ENCODE assay signal across 25 mouse cellular contexts in the genomic region with DNA sequence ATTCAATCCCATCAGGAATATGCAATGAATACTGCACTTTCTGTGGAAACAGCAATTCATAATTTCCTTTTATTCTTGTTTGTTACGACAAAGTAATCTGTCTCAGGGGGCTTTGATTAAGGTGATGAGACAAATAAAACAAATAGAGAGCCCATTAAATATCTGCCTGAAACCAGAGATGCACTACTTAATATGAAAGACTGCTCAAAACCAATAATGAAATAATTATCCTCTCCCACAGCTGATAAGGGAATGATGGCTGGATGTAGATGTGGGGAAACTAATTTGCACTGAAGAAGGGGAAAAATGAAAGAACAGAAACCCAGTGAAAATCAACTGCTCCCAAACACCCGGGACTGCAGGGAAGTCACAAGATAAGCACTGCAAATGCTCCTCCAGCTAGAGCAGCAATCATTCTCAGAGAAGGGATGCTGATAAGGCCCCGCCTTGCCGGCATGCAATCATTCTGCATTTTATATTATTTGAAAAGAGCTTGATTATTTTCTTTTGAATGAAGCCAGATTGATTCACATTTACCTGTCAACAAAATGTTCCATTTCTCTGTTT.
DNase-seq lines count a peak whose midpoint lies in the region; ATAC-seq and TF ChIP-seq lines count a peak whose summit lies in the region.
"Had no signal": no experiment of that assay in that cellular context is flagged by ENCODE, and none has a peak within 500 bp of the region (broad histone marks: within the 10 kb centered on the region; RNA-seq: fewer than 3 reads in every experiment).

No protein-coding gene starts in this region.

- no peak overlapping the region for H3K4me3 ChIP-seq in hindbrain, embryonic 12.5 days
- H3K4me3 ChIP-seq in hindbrain, embryonic 10.5 days: no peak overlapping the region
- H3K4me3 ChIP-seq in midbrain, embryonic 15.5 days: no peak overlapping the region
- no peak overlapping the region for H3K4me3 ChIP-seq in midbrain, postnatal 0 days (ENCODE audit: low read depth, low read length)
- H3K4me3 ChIP-seq in forebrain, postnatal 0 days (ENCODE audit: low read depth, low read length): no peak overlapping the region
- H3K4me3 ChIP-seq: embryonic facial prominence, embryonic 10.5 days; embryonic facial prominence, embryonic 15.5 days; gastrocnemius, adult 2 months; heart, adult 2 months; heart, embryonic 12.5 days had no signal

- no peaks in the 10 kb centered on the region for H3K9me3 ChIP-seq in hindbrain, embryonic 12.5 days (replicated peaks)
- no peaks in the 10 kb centered on the region for H3K9me3 ChIP-seq in hindbrain, embryonic 10.5 days
- no peaks in the 10 kb centered on the region for H3K9me3 ChIP-seq in midbrain, embryonic 15.5 days
- no peaks in the 10 kb centered on the region for H3K9me3 ChIP-seq in midbrain, postnatal 0 days (ENCODE audit: low read length)
- H3K9me3 ChIP-seq in forebrain, postnatal 0 days (ENCODE audit: low read length): no peaks in the 10 kb centered on the region
- H3K9me3 ChIP-seq: embryonic facial prominence, embryonic 10.5 days; embryonic facial prominence, embryonic 15.5 days; heart, embryonic 12.5 days had no signal

- TF ChIP-seq CTCF in midbrain, postnatal 0 days (IDR thresholded peaks at IDR 0.05): no peak
- no peak for TF ChIP-seq CTCF in forebrain, postnatal 0 days (IDR thresholded peaks at IDR 0.05; ENCODE audit: low read depth)

- no peak overlapping the region for H3K4me2 ChIP-seq in hindbrain, embryonic 12.5 days (replicated peaks)
- no peak overlapping the region for H3K4me2 ChIP-seq in midbrain, embryonic 15.5 days
- no peak overlapping the region for H3K4me2 ChIP-seq in midbrain, postnatal 0 days (ENCODE audit: low read depth, low read length, poor library complexity, severe bottlenecking)
- H3K4me2 ChIP-seq in forebrain, postnatal 0 days (ENCODE audit: low read depth): no peak overlapping the region
- H3K4me2 ChIP-seq: embryonic facial prominence, embryonic 15.5 days; heart, embryonic 12.5 days had no signal

- DNase-seq in hindbrain, embryonic 10.5 days (ENCODE audit: low spot score): no peak
- no peak for DNase-seq in midbrain, postnatal 0 days (ENCODE audit: low spot score)
- DNase-seq in forebrain, postnatal 0 days: peak; percentile 7
- no peak for DNase-seq in gastrocnemius, postnatal 36 days
- no peak for DNase-seq in kidney, postnatal 14 days
- DNase-seq: adrenal gland, postnatal 25 days; cerebellum, adult 2 months; cerebellum, postnatal 25 days; gastrocnemius, adult 2 months; heart, adult 2 months; heart, postnatal 4 days; kidney, postnatal 25 days; liver; lung, adult 2 months; lung, postnatal 10 days; thymus, postnatal 4 days had no signal

- WGBS in hindbrain, embryonic 12.5 days: 75% methylated on average over 4 of the region's 4 CpGs
- WGBS in hindbrain, embryonic 10.5 days: 86% methylated on average over 4 of the region's 4 CpGs
- WGBS in midbrain, embryonic 15.5 days: 51% methylated on average over 4 of the region's 4 CpGs
- WGBS in midbrain, postnatal 0 days: 56% methylated on average over 4 of the region's 4 CpGs
- 64% methylated on average over 4 of the region's 4 CpGs for WGBS in forebrain, postnatal 0 days

- no peaks in the 10 kb centered on the region for H3K4me1 ChIP-seq in hindbrain, embryonic 12.5 days
- H3K4me1 ChIP-seq in hindbrain, embryonic 10.5 days (replicated peaks): no peaks in the 10 kb centered on the region
- 0 out of 2 replicates have a peak, but pooled peaks cover 4% of the 10 kb centered on the region for H3K4me1 ChIP-seq in midbrain, embryonic 15.5 days
- no peaks in the 10 kb centered on the region for H3K4me1 ChIP-seq in midbrain, postnatal 0 days (ENCODE audit: insufficient read depth, low read length)
- H3K4me1 ChIP-seq in forebrain, postnatal 0 days (ENCODE audit: insufficient read depth): no peaks in the 10 kb centered on the region
- H3K4me1 ChIP-seq: embryonic facial prominence, embryonic 10.5 days; embryonic facial prominence, embryonic 15.5 days; heart, embryonic 12.5 days had no signal

- H3K9ac ChIP-seq in hindbrain, embryonic 12.5 days: no peak overlapping the region
- no peak overlapping the region for H3K9ac ChIP-seq in midbrain, embryonic 15.5 days
- H3K9ac ChIP-seq in midbrain, postnatal 0 days (replicated peaks; ENCODE audit: low read length, poor library complexity, severe bottlenecking): no peak overlapping the region
- no peak overlapping the region for H3K9ac ChIP-seq in forebrain, postnatal 0 days
- H3K9ac ChIP-seq: embryonic facial prominence, embryonic 15.5 days; heart, embryonic 12.5 days; liver, embryonic 14.5 days had no signal

- intact Hi-C loops in gastrocnemius, postnatal 36 days (cut with DNase I): no loop called here

- no peaks in the 10 kb centered on the region for H3K27me3 ChIP-seq in hindbrain, embryonic 12.5 days
- no peaks in the 10 kb centered on the region for H3K27me3 ChIP-seq in hindbrain, embryonic 10.5 days (ENCODE audit: insufficient read depth, poor library complexity, severe bottlenecking)
- H3K27me3 ChIP-seq in midbrain, embryonic 15.5 days (replicated peaks): no peaks in the 10 kb centered on the region
- H3K27me3 ChIP-seq in midbrain, postnatal 0 days (ENCODE audit: insufficient read depth, low read length): no peaks in the 10 kb centered on the region
- H3K27me3 ChIP-seq in forebrain, postnatal 0 days (ENCODE audit: insufficient read depth, low read length): no peaks in the 10 kb centered on the region
- H3K27me3 ChIP-seq: embryonic facial prominence, embryonic 15.5 days; heart, embryonic 12.5 days had no signal

- 0 out of 2 replicates have a peak, but pooled peaks have one; percentile 29 for ATAC-seq in hindbrain, embryonic 12.5 days (ENCODE audit: low FRiP score)
- peak; percentile 74; the same call in 1 of the 2 replicates for ATAC-seq in midbrain, embryonic 15.5 days (replicated peaks)
- no peak for ATAC-seq in midbrain, postnatal 0 days (ENCODE audit: low FRiP score)
- ATAC-seq in forebrain, postnatal 0 days: peak; percentile 66; the same call in 1 of the 2 replicates
- ATAC-seq: CD4-positive, CD25-positive, alpha-beta regulatory T cell, adult 4 months; intestine, postnatal 0 days had no signal

- no peaks in the 10 kb centered on the region for H3K36me3 ChIP-seq in hindbrain, embryonic 12.5 days
- no peaks in the 10 kb centered on the region for H3K36me3 ChIP-seq in hindbrain, embryonic 10.5 days
- H3K36me3 ChIP-seq in midbrain, embryonic 15.5 days (replicated peaks): no peaks in the 10 kb centered on the region
- H3K36me3 ChIP-seq in midbrain, postnatal 0 days (ENCODE audit: insufficient read depth, low read length): no peaks in the 10 kb centered on the region
- H3K36me3 ChIP-seq in forebrain, postnatal 0 days (ENCODE audit: insufficient read depth): no peaks in the 10 kb centered on the region
- H3K36me3 ChIP-seq: embryonic facial prominence, embryonic 10.5 days; embryonic facial prominence, embryonic 15.5 days; heart, embryonic 12.5 days had no signal

- H3K27ac ChIP-seq in hindbrain, embryonic 12.5 days: no peak overlapping the region
- no peak overlapping the region for H3K27ac ChIP-seq in hindbrain, embryonic 10.5 days
- 0 out of 2 replicates have a peak overlapping the region, but pooled peaks have one; percentile 20 for H3K27ac ChIP-seq in midbrain, embryonic 15.5 days
- H3K27ac ChIP-seq in midbrain, postnatal 0 days (ENCODE audit: low read depth, low read length): no peak overlapping the region
- no peak overlapping the region for H3K27ac ChIP-seq in forebrain, postnatal 0 days (ENCODE audit: low read depth, low read length)
- H3K27ac ChIP-seq: embryonic facial prominence, embryonic 10.5 days; embryonic facial prominence, embryonic 15.5 days; gastrocnemius, adult 2 months; heart, adult 2 months; liver, embryonic 14.5 days; macrophage had no signal
